Mouse (Mus musculus) megakaryocyte, adult 5-6 weeks (primary cell): ENCODE measurements around the gene 0610040J01Rik. TPM values are rescaled to one million over a fixed set of nuclear protein-coding genes. Genes with fewer than 3 reads are reported as not detected.

Experiments
- ATAC-seq: 2 replicates; pipeline ENCODE4 v1.8.0; 2016; ENCODE audit warnings: mild to moderate bottlenecking, inconsistent platforms; ENCODE audit not compliant: poor library complexity, severe bottlenecking
- total RNA-seq, 2 experiments: library from RNA; stranded (forward) in 1 of 2; stranded (reverse) in 1 of 2; fragments of 153-499, 151-499 nt in 1 of 2; fragments of 221-1000, 200-1000 nt in 1 of 2; gene quantifications; 2 replicates each; pipeline versions ENCODE4 v1.2.3 to v1.2.4; 2015 to 2017

Gene 0610040J01Rik
- total RNA-seq, 2 experiments from 2014 or later = 4.1 to 7.5 TPM

GRCm38 (mm10) chr5:63828380-63829185 is 16.4 kb downstream of the 0610040J01Rik start:
- peak; percentile 56 for ATAC-seq

- peak; percentile 65 for ATAC-seq
Observed at GRCm38 (mm10) chr5:63831054-63831453, 18.9 kb downstream of the 0610040J01Rik start.

- no peak for ATAC-seq
Observed at GRCm38 (mm10) chr5:63833955-63834354, 21.8 kb downstream of the 0610040J01Rik start.

- ATAC-seq = no peak
Observed at GRCm38 (mm10) chr5:63834435-63834834, 22.3 kb downstream of the 0610040J01Rik start.

- ATAC-seq = peak; percentile 79
Observed at GRCm38 (mm10) chr5:63837115-63837514, 25.0 kb downstream of the 0610040J01Rik start.

GRCm38 (mm10) chr5:63837851-63838250 is 25.7 kb downstream of the 0610040J01Rik start:
- ATAC-seq = no peak

GRCm38 (mm10) chr5:63839801-63840416 is 27.7 kb downstream of the 0610040J01Rik start:
- no peak for ATAC-seq

- no peak for ATAC-seq
Observed at GRCm38 (mm10) chr5:63847080-63847479, 34.9 kb downstream of the 0610040J01Rik start.

- ATAC-seq = no peak
Observed at GRCm38 (mm10) chr5:63847541-63848226, 35.5 kb downstream of the 0610040J01Rik start.

GRCm38 (mm10) chr5:63858901-63859300 is 46.7 kb downstream of the 0610040J01Rik start:
- ATAC-seq = peak; percentile 54; the same call in 1 of the 2 replicates

- ATAC-seq = no peak
Observed at GRCm38 (mm10) chr5:63867421-63867820, 55.3 kb downstream of the 0610040J01Rik start.

- no peak for ATAC-seq
Observed at GRCm38 (mm10) chr5:63872176-63872932, 60.2 kb downstream of the 0610040J01Rik start.

- peak; percentile 97 for ATAC-seq
Observed at GRCm38 (mm10) chr5:63874880-63875279, 62.7 kb downstream of the 0610040J01Rik start.

- no peak for ATAC-seq
Observed at GRCm38 (mm10) chr5:63876081-63876480, 63.9 kb downstream of the 0610040J01Rik start.

GRCm38 (mm10) chr5:63879026-63879425 is 66.9 kb downstream of the 0610040J01Rik start:
- ATAC-seq = no peak

- ATAC-seq = no peak
Observed at GRCm38 (mm10) chr5:63886292-63886691, 74.1 kb downstream of the 0610040J01Rik start.

- peak; percentile 72 for ATAC-seq
Observed at GRCm38 (mm10) chr5:63886709-63887108, 74.5 kb downstream of the 0610040J01Rik start.

- peak; percentile 72 for ATAC-seq
Observed at GRCm38 (mm10) chr5:63887111-63887510, 74.9 kb downstream of the 0610040J01Rik start.

- ATAC-seq = no peak
Observed at GRCm38 (mm10) chr5:63891241-63891640, 79.1 kb downstream of the 0610040J01Rik start.

GRCm38 (mm10) chr5:63891912-63892311 is 79.7 kb downstream of the 0610040J01Rik start:
- no peak for ATAC-seq
